Mouse (Mus musculus) testis, postnatal 14 days (tissue): ENCODE measurements at regions not wholly inside any gene's neighbourhood (a gene's known extent, or its start where the extent isn't known, plus 50 kb on each side); places are given as distances from the start of the nearest gene placed in this dataset.

Source experiments
- DNase-seq: peaks from one replicate; pipeline ENCODE4 v3.0.0; 2021; ENCODE audit warnings: low spot score

DNA sequence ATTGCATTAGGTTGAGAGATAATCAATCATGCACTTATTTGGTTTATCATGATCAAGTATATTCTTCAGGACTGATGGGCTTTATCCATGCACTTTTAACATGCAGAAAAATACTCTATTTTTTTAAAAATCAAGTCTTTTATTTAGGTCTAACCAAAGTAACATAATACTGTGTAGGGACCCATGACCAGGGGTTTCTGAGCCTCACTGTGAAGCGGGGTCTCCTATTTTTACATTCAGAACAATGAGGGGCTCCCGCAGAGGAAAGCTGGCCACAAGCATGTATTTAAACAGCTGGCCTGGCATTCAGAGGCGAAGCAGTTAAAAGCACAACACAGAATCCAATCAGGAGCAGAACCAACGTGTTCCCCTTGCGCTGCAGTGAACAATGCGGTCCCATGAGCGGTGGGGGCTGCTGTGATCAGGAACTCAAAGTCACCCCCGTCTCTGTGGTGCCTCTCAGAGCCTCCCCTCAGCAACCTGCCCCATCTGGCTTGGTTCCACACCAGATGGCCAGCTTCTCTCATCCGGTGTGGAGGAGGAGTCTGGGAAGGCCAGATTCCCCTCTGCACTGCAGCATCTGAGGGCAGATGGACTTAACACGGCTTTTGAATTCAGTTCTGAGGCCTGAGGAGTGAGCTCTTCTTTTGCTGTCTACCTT, 63.2 kb upstream of the Ubl3 start:
- DNase-seq, result no peak

DNA sequence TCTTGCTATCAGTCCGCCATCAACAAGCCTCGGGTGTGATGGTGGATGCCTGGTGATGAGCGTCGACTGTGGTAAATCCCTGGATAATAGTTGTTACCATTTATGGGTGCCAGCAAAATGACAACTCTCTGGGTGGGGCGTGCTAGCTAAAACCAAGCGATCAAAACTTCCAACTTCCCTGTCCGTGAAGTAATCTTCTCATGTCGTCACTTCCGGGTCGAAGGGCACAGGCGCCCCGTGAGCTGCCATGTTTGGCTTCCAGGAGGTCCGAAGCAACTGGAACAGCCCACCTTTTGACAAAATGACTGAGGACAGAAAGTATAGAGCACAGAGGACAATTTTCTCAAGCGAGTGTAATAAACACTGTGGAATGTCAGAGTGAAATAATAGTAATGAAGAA, 62.5 kb upstream of the Ubl3 start:
- DNase-seq, result peak; percentile 52

DNA sequence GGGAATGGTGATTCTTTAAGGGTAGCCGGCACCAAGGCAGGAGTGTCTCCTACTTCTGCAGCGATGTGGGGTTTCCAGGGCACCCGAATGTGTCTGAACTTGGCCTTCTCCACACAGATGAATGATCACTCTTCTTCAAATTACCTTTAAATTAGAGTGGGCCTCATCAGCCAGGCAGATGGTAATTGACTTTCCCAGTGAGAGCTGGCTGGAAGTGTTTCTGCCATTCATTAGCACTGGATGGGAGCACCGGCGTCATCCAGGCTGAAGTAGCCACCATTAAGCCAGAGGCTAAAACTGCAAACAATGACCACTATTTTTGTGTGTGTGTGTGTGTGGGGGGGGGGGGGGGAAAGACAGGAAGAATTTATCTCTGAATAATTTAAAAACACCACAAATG, 58.7 kb upstream of the Ubl3 start:
- DNase-seq, result no peak

DNA sequence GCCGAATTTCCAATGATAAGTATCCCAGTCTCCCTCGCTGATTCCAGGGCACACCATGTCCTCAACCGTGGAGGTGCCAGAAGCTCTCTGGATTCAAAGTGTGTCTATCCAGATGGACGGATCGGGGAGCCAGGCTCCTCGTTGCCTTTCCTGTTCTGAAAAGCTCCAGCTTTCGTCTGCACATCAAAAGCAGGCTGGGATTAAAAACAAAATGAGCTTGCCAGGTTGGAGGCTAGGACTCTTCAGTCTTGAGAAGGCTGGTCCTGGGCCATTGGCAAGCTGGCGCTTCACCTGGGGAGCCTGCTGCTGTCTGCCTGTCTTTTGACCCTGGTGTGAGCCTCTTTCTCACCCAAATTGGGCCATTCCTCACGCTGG, 56.9 kb upstream of the Ubl3 start:
- DNase-seq, result no peak

DNA sequence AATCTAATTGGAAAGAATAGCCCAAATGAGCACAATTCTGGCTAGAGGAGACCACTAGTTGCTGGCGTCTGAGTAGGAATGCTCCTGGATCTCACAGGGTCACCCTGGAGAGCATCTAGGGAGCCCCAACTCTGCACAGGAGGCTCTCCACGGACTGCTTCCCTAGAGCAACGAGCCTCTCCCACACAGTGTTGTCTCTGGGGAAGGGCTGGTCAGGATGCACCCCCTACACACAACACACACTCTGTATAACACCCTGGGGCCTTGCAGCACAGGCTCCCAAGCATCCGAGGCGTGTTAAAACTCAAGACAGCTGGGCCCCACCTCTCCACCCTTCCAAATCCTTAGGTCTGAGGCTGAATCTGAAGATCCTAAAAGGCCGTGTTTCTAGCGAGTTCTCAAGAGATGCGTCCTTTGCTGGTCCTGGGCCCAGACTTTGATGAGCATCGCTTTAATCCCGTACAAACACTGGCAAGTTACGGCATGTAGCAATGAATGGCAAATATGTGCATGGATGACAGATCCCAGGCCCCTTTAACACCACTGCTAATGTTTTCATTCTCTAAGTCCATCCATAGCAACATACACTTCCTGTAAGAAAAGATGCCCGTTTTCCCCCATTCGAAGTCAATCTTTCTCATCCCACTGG, 56.4 kb upstream of the Ubl3 start:
- no peak for DNase-seq

DNA sequence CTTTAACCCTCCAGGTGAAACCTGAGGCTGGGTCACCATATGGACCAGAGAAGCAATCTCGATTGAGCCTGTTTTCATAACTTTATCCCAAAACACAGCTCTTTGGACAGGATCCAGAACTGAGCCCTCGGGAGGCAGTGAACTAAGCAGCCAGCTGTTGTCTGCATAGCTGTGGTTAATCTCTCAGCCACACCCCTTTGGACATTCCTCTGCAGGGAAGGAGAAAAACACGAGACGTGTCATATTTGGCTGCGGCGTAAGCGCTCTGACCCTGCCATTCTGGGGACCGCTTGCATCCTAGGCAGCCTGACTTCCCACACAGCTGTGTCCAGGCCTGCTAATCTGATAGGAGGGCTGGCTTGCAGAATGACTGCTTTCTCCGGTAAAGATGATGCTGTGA, 55.6 kb upstream of the Ubl3 start:
- DNase-seq, result peak; percentile 40

DNA sequence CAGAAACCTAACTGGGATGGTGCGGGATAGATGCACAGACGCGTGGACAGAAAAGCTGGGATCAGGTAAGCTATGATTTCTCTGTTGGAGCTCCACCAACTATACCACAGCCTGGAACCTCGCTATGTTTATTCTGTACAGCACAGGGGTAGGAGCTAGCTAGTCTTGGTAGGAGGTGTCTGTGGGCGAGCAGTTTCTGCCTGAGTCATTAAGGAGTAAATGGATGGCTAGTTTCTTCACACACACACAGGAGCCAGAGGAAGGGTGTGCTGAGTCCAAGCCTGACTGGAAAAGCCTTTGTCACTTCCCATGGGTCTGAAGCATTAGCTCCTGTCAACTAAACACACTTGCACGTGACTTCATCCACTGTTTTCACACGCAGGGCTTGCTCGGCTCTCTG, 53.1 kb upstream of the Ubl3 start:
- DNase-seq, result no peak
